Mouse (Mus musculus) retina, adult 2 months (tissue): Measurements from ENCODE around the gene Emc3.

Source experiments
- DNase-seq: peaks from one replicate; pipeline ENCODE4 v3.0.0-alpha.2; 2012; ENCODE audit warnings: low read depth, low spot score

Emc3 gene

DNA sequence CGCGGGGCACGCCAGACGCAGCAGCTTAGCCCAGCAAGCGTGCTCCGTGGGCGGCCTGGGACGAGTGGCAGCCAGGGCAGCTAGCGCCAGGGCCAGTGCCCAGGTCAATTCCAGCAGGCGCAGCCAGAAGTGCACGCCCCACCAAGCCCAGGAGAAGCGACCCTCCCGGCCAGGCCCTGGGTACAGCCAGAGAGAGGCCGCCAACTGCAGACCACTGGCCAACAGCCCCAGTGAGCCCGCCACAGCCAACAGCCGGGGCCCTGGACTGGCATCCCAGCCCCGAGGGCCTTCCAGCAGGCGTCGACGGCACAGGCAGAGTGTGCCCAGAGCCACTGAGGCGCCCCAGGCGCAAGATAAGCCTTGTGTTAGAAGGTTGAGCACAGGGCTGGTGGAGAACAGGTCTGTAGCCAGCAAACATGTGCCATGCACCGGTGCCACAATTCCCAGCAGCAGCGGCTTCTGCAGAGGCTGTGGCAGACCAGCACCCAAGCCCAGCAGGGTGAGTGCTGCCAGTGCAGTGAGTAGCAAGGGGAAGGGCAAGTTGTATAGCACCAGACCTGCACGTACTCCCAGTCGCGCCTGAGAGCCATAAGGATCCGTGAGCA lies 36.3 kb downstream of the Emc3 start:
- DNase-seq, result no peak

DNA sequence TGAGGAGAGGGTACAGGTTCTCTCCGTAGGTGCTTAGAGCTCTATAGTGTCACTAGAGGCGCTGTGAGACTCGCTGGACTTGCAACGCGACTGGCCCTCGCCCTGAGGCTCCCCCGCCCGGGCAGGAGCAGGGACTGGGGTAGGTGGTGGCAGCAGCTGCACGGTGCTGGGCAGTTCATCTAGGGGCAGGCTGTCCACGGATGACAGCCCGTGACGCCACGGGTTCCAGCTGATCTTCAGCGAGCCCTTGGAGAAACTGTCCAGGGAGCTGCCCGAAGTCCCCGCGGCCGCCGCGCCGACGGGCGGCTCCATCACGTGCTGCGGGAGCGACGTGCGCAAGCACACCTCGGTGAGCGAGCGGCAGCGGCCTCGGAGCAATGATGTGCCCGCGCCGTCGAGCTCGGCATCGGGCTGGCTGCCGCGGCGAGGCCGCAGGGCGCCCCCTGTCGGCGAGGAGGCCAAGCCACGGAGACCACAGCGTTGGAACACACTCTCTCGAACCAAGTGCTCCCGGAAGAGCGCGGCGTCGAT lies 37.1 kb downstream of the Emc3 start:
- peak; percentile 49 for DNase-seq

DNA sequence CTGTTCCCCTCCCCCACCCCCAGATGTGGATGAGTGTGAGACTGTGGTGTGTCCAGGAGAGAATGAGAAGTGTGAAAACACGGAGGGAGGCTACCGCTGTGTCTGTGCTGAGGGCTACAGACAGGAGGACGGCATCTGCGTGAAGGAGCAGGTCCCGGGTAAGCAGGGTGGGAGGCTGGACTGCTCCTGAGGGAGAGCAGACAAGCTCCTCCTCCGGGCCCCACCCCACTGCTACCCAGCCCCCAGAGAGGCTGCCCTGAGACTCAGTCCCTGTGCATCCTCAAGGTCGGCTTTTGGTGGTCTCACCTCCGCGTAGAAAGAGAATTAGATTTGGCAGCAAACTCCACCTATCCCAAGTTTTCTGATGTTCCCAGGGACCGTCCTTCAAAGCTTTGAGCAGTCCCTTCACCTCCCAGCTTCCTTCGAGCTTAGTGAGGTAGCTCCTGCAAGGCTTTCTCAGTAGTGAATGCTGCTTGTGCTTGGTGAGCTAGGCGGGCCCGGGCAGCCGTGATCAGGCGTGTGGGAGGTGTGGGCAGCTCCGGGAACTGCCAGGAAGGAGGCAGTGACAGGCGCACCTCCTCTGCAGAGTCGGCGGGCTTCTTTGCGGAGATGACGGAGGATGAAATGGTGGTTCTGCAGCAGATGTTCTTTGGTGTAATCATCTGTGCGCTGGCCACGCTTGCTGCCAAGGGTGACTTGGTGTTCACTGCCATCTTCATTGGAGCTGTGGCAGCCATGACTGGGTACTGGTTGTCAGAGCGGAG lies 39.2 kb downstream of the Emc3 start:
- DNase-seq, result no peak

DNA sequence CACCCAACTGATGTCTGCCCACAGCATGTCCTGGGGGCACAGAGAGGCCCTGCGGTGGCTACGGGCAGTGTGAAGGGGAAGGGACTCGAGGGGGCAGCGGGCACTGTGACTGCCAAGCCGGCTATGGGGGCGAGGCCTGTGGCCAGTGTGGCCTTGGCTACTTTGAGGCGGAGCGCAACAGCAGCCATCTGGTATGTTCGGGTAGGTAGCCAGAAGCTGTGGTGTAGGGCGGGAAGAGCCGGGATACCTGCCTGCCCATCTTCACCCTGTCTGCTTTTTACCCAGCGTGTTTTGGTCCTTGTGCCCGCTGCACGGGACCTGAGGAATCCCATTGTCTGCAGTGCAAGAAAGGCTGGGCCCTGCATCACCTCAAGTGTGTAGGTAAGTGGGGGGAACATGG lies 42.0 kb downstream of the Emc3 start:
- no peak for DNase-seq

DNA sequence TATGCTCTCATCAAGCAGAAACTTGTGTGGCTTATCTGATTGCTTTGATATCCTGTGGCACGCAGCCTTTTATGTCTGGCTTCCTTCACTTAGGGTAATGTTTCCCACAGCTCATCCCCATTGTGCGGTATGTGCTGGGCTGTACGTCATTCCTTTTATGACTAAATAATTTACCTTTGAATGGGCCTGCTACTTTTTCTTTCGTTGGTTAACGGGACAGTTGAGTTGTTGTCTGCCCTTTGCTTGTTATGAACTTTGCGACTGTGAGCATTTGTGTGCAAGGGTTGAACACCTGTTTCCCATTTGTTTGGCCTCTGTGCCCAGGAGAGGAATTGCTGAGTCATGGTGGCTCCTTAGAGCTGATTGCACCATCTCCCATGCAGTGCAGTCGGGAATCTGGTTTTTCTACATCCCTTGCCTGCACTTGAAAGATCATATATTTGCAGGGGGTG lies 44.3 kb downstream of the Emc3 start:
- no peak for DNase-seq

DNA sequence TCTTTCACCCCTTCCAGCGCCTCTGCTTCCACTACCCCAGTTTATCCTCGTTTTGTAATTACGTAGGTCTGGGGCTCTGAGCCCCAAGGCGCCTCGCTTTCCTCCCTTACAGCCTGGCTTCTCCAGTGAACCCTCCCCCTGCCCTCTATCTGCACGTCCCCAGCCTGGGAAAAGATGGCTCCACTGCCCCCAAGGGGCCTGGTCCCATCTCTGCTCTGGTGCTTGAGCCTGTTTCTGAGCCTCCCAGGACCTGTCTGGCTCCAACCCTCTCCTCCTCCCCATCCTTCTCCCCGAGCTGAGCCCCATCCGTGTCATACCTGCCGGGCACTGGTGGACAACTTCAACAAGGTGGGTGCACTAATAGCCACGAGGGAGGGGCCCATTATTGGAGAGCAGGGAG lies 47.7 kb downstream of the Emc3 start:
- DNase-seq, result no peak

DNA sequence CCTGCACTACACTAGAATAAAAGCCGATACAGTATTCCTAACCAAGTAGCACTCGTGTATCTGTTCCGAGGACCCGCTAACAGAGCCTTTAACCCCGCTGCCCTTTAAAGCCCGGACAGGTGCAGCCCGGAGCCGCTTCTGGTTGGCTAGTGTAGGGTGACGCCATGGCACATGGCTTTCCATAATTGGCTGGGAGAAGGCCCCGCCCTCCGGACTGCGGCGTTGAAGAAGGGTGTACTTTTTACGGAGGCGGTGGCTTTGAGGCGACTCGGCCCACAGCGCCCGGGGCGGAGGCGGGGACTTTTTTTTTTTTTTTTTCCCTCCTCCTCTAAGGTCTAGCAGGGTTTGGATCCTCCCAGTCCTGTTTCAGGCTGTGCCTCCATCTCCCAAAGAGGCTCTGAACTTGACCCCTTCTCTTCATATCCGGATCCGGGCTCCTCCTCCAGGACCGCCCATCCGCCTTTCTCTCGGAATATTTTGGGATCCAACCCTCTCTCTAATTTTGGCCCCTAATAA lies 48.3 kb downstream of the Emc3 start, which contains the start of gene Creld1:
Creld1 (plus strand) TSS at position 198 of the 516 bp plus-strand sequence.
- peak; percentile 81 for DNase-seq

DNA sequence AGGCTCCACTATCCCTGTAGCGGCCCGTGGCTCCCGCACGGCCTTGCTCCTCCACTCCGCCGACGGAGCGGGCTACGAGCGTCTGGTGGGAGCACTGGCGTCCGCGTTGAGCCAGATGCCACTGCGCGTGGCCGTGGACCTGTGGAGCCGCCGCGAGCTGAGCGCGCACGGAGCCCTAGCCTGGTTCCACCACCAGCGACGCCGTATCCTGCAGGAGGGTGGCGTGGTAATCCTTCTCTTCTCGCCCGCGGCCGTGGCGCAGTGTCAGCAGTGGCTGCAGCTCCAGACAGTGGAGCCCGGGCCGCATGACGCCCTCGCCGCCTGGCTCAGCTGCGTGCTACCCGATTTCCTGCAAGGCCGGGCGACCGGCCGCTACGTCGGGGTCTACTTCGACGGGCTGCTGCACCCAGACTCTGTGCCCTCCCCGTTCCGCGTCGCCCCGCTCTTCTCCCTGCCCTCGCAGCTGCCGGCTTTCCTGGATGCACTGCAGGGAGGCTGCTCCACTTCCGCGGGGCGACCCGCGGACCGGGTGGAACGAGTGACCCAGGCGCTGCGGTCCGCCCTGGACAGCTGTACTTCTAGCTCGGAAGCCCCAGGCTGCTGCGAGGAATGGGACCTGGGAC lies 48.9 kb downstream of the Emc3 start:
- no peak for DNase-seq

DNA sequence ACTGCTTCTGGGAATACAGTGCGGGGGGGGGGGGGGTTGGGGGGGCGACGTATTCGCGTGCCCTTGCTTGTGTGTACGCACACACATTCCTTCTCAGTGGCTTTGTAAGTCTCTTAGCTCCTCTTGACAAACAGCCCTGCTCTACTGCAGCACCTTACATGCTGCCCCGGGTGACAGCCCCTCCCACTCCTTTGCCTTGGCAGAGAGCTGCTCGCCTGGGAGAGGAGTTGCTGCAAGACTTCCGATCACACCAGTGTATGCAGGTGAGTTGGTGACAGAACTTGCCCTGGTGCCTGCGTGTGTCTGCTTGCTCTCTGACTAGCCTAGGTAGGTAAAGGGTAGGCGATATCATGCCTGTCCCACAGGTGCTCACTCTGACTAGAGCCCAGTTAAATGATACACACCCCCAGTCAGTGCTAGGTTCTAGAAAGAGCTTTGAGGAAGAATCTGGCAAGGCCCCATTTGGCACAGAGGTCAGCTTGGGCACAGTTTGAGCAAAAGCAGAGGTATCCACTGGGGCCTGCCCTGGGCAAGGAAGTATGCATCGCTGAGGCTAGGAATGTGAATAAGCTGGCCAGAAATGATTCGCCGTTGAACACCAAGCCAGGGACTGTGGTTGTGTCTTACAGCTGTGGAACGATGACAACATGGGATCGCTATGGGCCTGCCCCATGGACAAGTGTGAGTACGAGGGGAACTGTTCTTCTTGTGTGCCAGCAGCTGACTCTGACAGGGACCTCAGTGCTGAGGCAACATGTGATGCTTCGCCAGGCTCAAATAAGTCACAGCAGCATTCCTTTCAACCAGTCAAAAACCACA lies 50.7 kb downstream of the Emc3 start:
- DNase-seq, result no peak

DNA sequence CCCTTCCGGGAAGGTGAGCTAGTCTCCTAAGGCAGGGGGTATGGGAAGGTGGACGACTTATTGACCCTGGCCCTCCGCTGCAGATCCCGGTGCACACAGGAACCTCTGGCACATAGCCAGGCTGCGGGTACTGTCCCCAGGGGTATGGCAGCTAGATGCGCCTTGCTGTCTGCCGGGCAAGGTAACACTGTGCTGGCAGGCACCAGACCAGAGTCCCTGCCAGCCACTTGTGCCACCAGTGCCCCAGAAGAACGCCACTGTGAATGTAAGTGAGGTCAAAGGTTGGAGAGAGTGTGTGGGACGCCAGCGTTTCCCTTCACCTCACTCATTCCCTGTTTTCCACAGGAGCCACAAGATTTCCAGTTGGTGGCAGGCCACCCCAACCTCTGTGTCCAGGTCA lies 52.5 kb downstream of the Emc3 start:
- no peak for DNase-seq

DNA sequence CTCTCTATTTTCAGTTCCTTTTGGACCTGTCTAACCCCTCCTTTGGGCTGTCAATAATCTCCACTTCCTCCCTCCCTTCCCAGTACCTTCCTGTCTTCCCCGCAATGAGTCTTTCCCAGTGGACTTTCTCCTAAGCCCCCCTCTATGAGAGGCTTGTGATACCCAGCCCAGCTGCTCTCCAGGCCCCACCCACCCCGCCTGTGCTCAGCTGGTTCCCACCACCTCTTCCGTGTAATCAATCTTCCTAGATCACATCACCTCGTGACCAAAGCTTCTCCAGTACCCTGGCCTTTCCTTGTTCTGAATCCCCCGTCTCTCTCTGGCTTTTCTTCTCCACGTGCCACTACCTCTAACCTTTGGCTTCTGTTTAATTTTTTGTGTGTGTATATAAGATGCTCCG lies 54.1 kb downstream of the Emc3 start:
- DNase-seq, result no peak

DNA sequence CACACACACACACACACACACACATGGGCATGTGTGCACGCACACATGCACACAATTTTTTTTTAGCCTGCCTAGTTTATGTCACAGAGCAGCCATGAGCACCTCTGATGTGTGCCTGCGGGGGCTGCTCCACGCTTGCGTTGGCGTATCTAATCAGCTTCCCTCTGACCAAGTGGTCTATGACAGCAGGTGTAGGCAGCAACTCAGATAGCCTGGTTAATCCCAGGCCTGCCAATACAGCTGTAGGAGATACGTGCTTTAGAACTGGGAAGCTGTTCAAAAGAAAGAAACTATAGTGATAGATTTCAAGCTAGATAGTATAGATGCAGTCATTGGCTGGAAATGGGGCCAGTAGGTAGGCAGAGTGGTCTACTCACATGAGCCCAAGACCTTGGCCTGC lies 57.7 kb downstream of the Emc3 start:
- no peak for DNase-seq

DNA sequence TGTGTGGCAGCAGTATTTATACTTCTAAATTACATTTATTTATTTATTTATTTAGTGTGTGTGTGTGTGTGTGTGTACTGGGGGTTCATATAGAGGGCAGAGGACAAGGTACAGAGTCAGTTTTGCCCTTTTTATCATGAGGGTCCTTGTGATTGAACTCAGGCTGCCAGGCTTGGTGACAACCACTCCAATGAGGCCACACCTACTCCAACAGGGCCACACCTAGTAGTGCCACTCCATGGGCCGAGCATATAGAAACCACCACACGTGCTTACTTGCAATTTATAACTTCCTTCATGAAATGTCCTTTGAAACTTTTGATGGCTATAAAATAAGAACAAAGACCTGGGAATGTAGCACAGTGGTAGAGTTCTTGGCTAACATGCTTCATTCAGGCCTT lies 58.2 kb downstream of the Emc3 start:
- no peak for DNase-seq

DNA sequence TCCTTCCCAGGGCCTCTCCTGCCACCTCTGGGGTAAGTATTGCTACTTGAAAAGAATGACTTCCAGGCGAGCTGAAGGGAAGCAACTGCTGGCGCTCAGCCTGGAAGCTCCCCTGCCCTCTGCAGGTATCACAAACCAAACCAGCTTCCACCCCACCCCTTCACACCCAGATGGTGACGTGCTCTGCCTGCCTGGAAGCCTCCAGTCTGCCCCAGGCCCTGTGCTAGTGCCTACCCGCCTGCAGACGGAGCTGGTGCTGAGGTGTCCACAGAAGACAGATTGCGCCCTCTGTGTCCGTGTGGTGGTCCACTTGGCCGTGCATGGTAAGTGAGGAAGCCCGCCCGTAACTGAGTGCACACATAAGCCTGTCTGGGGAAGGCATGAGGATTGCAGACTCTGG lies 59.4 kb downstream of the Emc3 start:
- no peak for DNase-seq

DNA sequence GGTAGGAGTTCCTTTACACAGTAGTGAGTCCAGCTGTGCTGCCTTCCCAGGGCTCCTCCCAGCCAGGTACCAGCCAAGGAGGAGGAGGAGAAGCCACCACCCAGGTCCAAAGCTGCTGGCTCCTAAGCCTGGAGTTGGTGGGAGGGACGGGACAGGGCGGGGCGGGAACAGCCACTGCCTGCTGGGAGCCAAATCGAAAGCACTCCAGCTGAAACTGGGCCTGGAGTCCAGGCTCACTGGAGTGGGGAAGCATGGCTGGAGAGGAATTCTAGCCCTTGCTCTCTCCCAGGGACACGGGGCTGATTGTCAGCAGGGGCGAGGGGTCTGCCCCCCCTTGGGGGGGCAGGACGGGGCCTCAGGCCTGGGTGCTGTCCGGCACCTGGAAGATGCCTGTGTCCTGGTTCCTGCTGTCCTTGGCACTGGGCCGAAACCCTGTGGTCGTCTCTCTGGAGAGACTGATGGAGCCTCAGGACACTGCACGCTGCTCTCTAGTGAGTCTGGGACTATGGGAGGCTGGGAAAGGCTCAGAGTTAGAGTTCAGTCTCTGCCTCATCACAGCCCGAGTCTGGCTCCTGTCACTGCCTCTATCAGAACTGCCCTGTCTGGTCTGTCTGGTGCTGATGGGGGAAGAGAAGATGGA lies 60.0 kb downstream of the Emc3 start, which contains the start of gene Il17rc:
Il17rc (plus strand) TSS at position 131 of the 640 bp plus-strand sequence.
- DNase-seq, result no peak

DNA sequence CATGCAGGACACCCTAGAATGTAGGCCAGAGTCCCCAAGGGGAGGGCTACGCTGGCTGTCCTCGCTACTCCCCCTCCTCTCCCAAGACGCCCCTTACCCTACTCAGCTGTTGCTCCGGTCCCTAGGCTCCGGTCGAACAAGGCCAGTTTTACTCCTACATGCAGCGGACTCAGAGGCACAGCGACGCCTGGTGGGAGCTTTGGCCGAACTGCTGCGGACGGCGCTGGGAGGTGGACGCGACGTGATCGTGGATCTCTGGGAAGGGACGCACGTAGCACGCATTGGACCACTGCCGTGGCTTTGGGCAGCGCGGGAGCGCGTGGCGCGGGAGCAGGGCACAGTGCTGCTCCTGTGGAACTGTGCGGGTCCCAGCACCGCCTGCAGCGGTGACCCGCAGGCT lies 62.0 kb downstream of the Emc3 start:
- peak; percentile 29 for DNase-seq

DNA sequence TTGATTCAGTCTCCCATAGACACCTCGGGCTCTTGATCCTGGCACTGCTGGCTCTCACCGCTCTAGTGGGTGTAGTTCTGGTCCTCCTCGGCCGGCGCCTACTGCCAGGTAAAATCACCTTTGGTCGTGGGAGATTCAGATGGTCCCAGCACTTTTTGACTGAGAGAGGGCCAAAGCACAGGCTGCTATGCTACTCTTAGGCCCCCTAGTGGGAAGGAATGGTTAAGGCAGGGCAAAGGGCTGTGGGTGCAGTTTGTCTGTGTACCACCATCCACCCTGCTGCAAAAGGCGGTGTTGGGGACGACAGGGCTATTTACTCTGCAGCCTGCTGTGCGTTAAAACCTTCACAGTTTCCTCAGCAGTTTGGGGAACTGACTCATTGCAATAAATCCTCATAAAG lies 62.4 kb downstream of the Emc3 start:
- DNase-seq, result peak; percentile 25

DNA sequence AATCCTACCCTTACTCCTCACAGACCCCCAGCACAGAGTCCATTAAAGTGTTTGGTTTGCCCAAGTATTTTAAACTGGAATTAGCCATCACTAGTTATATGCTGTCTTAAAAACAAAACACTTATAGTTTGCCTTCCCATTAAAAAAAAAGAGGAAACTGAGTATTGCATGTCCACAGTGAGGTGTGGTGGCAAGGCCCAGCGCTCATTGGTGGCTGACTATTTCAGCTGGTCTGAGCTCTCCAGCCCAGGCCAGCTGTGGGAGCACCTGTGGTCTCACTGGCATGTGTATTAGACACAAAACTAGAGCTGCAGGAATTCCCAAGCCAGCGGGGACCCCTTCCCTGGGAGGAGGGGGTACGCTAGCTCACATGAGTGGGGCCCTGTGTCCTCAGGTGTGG lies 62.9 kb downstream of the Emc3 start:
- no peak for DNase-seq

DNA sequence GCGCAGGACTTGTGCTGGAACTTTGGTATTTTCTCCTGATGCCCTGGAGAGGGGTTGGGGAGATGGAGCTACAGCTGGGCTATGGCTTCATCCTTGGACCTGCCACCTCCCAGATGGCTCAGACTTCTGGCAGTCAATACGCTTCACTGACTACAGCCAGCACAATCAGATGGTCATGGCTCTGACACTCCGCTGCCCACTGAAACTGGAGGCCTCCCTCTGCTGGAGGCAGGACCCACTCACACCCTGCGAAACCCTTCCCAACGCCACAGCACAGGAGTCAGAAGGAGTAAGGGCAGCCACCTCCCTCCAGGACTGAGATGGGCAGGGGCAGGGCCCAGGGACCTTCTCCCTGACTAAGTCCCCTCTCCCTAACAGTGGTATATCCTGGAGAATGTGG lies 65.8 kb downstream of the Emc3 start:
- no peak for DNase-seq
